Mouse (Mus musculus) lung, postnatal 25 days (tissue): ENCODE data around the gene Iqcf3.
"Not testable (repeated sequence)": the region's sequence is repeated elsewhere in the genome, so short reads cannot be mapped to it uniquely, and the experiment has no call there.

ENCODE experiments used
- DNase-seq: peaks from one replicate; pipeline ENCODE4 v3.0.0; 2022; ENCODE audit warnings: low spot score

Gene Iqcf3

GRCm38 (mm10) chr9:106561531-106561930 is at the start of gene Iqcf3:
Gene Iqcf3 (minus strand): TSS chr9:106561631.
- no peak for DNase-seq

- no peak for DNase-seq
Observed at GRCm38 (mm10) chr9:106610727-106611126, 49.3 kb upstream of the Iqcf3 start.

DNA sequence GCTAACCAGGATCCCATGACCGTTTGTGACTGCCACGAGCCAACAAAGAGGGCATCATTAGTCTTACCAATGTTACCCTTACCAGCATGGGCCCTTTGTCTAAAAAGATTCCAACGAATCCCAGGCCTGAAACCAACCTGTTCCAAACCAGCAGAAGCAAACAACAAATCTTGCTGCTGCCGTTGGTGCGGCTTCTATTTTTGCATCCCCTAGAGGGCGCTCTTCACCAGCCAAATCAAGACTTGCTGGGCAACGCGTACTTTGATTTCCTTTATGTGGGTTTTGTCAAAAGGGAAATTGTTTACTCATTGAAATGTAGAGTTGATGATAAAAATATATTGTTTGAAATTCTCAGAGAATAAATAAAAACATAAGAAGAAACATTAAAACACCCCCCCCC is 39.1 kb upstream of the Iqcf3 start:
- DNase-seq, result peak; percentile 14

GRCm38 (mm10) chr9:106598466-106598865 is 37.0 kb upstream of the Iqcf3 start:
- no peak for DNase-seq

- DNase-seq, result no peak
Observed at GRCm38 (mm10) chr9:106595836-106596235, 34.4 kb upstream of the Iqcf3 start.

GRCm38 (mm10) chr9:106595402-106595801 is 34.0 kb upstream of the Iqcf3 start:
- DNase-seq, result not testable (repeated sequence)

DNA sequence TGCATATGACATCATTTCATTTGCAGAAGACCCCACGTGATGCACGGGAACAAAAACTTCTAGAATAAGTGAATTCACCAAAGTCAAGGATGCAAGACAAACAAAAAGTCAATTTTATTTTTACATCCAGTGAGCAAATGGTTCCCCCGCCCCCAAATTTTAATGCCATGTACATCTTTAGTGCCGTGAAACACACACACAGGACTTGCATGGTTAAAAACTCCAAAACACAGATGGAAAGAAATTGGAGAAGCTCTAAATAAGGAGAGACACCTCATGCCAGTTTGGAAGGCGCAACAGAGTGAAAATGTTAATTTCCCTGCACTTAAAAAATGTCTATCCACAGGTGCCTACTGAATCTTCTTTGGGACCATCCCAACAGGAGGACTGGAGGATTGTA is 30.7 kb upstream of the Iqcf3 start:
- DNase-seq, result no peak

DNA sequence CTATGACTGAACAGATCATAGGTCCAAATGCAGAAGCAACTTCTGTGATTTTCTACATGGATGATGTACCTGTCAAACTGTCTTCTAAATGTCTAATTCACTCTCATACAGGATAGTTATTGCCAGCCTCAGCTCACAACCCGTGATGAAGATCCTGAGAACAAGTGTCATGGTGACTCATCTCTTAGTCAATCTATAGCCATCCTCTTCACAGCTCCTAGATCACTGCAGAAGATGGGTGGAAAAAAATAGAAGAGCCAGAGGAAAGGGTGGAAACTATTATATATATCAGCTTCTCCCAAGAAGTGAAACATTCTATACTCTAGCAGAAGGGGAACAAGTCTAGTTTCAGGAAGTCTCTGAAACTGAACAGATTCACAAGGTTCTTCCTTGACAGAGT is 21.1 kb upstream of the Iqcf3 start:
- DNase-seq, result no peak

GRCm38 (mm10) chr9:106580016-106580415 is 18.6 kb upstream of the Iqcf3 start:
- no peak for DNase-seq

- DNase-seq, result no peak
Observed at GRCm38 (mm10) chr9:106576112-106576511, 14.7 kb upstream of the Iqcf3 start.

DNA sequence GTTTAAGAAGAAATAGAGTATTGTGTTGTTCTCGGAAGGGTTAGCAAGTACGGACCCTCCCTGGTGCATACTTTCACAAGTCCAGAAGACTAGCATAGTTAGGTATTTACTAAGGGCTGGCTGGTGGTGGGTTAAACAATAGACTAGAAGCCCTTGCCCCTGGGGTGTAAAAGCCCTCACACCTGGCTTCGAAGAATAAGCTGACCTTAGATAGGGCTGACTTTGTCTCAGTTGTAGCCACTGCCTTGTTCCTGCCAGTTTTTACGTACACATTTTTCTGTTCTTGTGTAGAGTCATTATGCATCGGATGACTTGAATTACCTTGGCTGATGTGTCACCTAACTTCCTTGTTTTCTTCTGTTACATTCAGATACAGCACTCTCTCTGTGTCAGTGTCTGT is 11.9 kb upstream of the Iqcf3 start:
- DNase-seq, result no peak

GRCm38 (mm10) chr9:106572186-106572585 is 10.8 kb upstream of the Iqcf3 start:
- no peak for DNase-seq

GRCm38 (mm10) chr9:106570896-106571295 is 9.5 kb upstream of the Iqcf3 start, which contains the start of gene Iqcf4:
Gene Iqcf4 (minus strand): TSS chr9:106570996.
- DNase-seq, result no peak

GRCm38 (mm10) chr9:106566437-106566836 is 5.0 kb upstream of the Iqcf3 start:
- peak; percentile 34 for DNase-seq

DNA sequence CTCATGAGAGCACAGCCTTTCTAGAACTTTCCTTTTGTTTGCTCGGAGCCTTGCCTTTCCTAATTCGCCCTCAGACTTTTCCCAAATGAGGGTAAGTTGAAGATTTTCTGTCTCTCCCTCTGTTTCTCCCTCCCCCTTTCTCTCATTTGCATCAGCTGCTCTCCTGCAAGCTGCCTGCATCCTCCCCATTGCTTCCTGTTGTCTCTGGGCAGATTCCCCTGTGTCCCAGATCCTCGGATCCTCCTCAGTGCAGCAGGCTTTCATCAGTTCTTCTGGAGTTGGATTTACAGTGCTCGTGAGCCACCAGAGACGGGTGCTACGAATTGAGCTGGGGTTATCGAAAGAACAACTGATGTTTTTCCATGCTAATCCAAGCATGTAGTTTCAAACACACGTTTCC is 2.6 kb upstream of the Iqcf3 start:
- DNase-seq, result no peak

DNA sequence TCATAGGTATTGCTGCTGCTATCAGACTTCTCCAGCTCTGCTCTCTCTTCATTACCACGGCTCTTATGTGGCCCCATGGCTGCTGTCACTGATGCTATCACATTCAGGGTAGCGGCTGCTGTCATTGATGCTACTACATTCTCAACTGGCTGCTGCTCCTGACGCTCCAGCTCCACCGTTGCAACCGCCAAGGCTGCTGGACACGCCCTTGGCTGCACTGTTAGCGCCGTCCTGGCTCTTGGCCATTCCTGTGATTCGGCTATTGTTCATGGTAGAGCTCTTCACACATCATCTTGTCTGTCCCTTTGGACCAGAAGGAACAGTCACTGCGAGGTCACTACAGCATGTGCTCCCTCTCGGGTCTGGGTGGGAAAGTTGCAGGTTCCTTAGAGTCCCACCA is 860 bp upstream of the Iqcf3 start:
- DNase-seq, result no peak

- DNase-seq, result no peak
Observed at GRCm38 (mm10) chr9:106534975-106535374, 26.5 kb downstream of the Iqcf3 start.

GRCm38 (mm10) chr9:106534296-106534695 is 27.1 kb downstream of the Iqcf3 start:
- no peak for DNase-seq

GRCm38 (mm10) chr9:106531833-106532232 is 29.6 kb downstream of the Iqcf3 start:
- DNase-seq, result peak; percentile 7

- DNase-seq, result no peak
Observed at GRCm38 (mm10) chr9:106519909-106520308, 41.5 kb downstream of the Iqcf3 start.

- no peak for DNase-seq
Observed at GRCm38 (mm10) chr9:106519433-106519832, 42.0 kb downstream of the Iqcf3 start.

DNA sequence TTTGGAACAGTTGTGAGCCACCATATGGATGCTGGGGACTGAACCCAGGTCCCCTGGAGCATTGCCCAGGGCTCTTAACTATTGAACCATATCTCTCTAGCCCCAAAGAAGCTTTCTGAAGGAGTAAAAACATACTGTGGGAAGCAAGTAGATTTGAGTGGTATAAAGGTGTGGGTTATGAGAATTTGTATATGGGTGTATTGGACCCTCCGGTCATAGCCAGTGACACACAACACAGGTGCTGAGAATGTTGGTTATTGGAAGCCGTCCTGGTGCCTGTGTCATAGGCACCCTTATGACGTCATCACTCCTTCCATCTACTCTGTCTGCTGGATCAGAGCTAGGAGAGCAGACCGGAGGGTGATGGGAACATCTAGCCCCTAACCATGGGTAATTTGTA is 47.2 kb downstream of the Iqcf3 start, which contains the start of gene Iqcf5:
Iqcf5 (plus strand) TSS at position 301 of the 400 bp plus-strand sequence.
- no peak for DNase-seq

- no peak for DNase-seq
Observed at GRCm38 (mm10) chr9:106513566-106513965, 47.9 kb downstream of the Iqcf3 start.

DNA sequence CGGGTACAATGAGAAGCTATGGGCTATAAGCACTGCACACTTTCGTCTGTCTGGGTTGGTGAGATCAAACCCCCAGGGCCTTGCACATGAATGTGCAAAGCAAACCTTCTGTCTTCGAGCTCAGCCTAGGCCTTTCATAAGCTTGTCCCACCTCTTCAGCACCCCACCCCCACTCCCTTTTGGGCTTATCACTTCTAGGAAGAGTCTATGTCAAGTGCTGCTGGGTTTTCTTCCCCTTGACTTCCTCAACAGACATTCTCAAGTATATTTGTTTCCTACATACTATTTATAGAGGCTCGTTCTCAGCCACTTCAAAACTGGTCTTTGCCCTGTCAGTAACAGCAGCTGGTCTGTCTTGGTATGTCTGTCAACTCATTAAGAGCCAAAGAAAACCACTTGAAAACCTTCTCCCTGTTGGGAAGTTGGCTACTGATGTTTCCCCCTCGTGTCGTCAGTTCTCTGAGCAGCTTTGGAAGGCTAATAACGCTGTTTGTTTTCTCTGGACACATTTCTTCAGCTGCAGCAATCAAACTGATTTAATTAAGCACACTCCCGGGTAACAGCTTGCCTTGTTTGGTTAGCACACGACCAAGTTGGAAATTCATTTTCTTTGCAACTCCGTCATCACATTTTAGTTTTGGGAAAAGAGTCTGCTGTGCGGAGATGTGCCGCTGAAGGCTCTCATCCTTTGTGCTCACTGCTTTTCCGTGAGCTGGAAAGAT is 48.5 kb downstream of the Iqcf3 start:
- peak; percentile 15 for DNase-seq
